In the genomic region with DNA sequence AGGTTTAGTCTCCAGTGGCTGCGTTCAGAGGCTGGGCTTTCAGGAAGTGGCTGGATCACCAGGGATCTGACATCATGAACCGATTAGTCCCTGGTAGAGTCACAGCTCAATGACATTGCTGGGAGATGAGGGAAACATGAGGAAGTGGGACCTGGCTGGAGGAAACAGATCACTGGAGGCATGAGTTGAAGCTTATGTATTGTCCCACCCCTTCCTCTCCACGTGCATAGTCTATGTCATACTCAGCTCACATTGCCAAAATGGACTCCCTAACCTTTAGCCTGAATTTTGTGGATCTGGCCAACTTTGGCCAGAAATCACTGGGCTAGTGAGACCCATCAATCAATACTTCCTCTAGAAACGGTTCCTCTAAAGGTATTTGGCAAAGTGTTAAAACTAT, we compare ENCODE assay signal across 24 mouse cellular contexts. TPM values are rescaled to one million over a fixed set of nuclear protein-coding genes. Genes with fewer than 3 reads are reported as not detected.
DNase-seq lines count a peak whose midpoint lies in the region; ATAC-seq and TF ChIP-seq lines count a peak whose summit lies in the region.
"Had no signal": no experiment of that assay in that cellular context is flagged by ENCODE, and none has a peak within 500 bp of the region (broad histone marks: within the 10 kb centered on the region; RNA-seq: fewer than 3 reads in every experiment).

No protein-coding gene starts in this region.

- no peak for TF ChIP-seq POLR2A in thymus, adult 2 months (IDR thresholded peaks at IDR 0.05; ENCODE audit: control insufficient read depth, extremely low read depth, insufficient read depth, low read length, poor library complexity)

- H3K9me3 ChIP-seq in stomach, postnatal 0 days (ENCODE audit: control insufficient read depth, low read length) = no peaks in the 10 kb centered on the region
- H3K9me3 ChIP-seq in midbrain, embryonic 11.5 days (ENCODE audit: control insufficient read depth, low read length) = no peaks in the 10 kb centered on the region
- H3K9me3 ChIP-seq: forebrain, embryonic 10.5 days; forebrain, embryonic 13.5 days; heart, embryonic 10.5 days; heart, embryonic 13.5 days; hindbrain, embryonic 15.5 days had no signal

- TF ChIP-seq CTCF in stomach, postnatal 0 days (IDR thresholded peaks at IDR 0.05; ENCODE audit: low read depth) = no peak
- no peak for TF ChIP-seq CTCF in thymus, adult 2 months (IDR thresholded peaks at IDR 0.05; ENCODE audit: borderline replicate concordance, control insufficient read depth, extremely low read depth, insufficient read depth, low read length, poor library complexity)

- WGBS in stomach, postnatal 0 days = 61% methylated on average over 4 of the region's 4 CpGs
- 27% methylated on average over 4 of the region's 4 CpGs for WGBS in thymus, adult 2 months
- 82% methylated on average over 4 of the region's 4 CpGs for WGBS in midbrain, embryonic 11.5 days

- no peak overlapping the region for H3K27ac ChIP-seq in stomach, postnatal 0 days (replicated peaks)
- H3K27ac ChIP-seq in thymus, adult 2 months (ENCODE audit: control insufficient read depth, insufficient read depth, low read length) = no peak overlapping the region
- no peak overlapping the region for H3K27ac ChIP-seq in midbrain, embryonic 11.5 days (ENCODE audit: low read depth, low read length)
- H3K27ac ChIP-seq: forebrain, embryonic 10.5 days; forebrain, embryonic 13.5 days; heart, adult 2 months; heart, embryonic 10.5 days; heart, embryonic 13.5 days; hindbrain, embryonic 15.5 days had no signal

- peak; percentile 74 for ATAC-seq in granulocyte monocyte progenitor cell, adult 5-6 weeks (replicated peaks; ENCODE audit: poor library complexity, severe bottlenecking)
- ATAC-seq in stomach, postnatal 0 days (ENCODE audit: low FRiP score, low TSS enrichment) = peak; percentile 67
- no peak for ATAC-seq in midbrain, embryonic 11.5 days (ENCODE audit: low FRiP score)
- ATAC-seq: forebrain, embryonic 13.5 days; forebrain, postnatal 0 days; Patski had no signal

- no peaks in the 10 kb centered on the region for H3K36me3 ChIP-seq in stomach, postnatal 0 days (ENCODE audit: control insufficient read depth, insufficient read depth, low read length)
- no peaks in the 10 kb centered on the region for H3K36me3 ChIP-seq in thymus, adult 2 months (ENCODE audit: control insufficient read depth, insufficient read depth, low read length)
- no peaks in the 10 kb centered on the region for H3K36me3 ChIP-seq in midbrain, embryonic 11.5 days (ENCODE audit: control insufficient read depth, insufficient read depth, low read length)
- H3K36me3 ChIP-seq: forebrain, embryonic 10.5 days; heart, embryonic 10.5 days; heart, embryonic 13.5 days; hindbrain, embryonic 15.5 days had no signal

- H3K27me3 ChIP-seq in stomach, postnatal 0 days (ENCODE audit: control insufficient read depth, insufficient read depth, low read length) = peaks cover 6% of the 10 kb centered on the region; the same call in 1 of the 2 replicates
- H3K27me3 ChIP-seq in thymus, adult 2 months (ENCODE audit: control insufficient read depth, insufficient read depth, low read length) = peaks cover 4% of the 10 kb centered on the region; the same call in 1 of the 2 replicates
- peaks cover 17% of the 10 kb centered on the region for H3K27me3 ChIP-seq in midbrain, embryonic 11.5 days (ENCODE audit: control insufficient read depth, insufficient read depth, low read length)
- H3K27me3 ChIP-seq: Patski had no signal

- H3K9ac ChIP-seq in stomach, postnatal 0 days (ENCODE audit: low read length) = no peak overlapping the region
- no peak overlapping the region for H3K9ac ChIP-seq in midbrain, embryonic 11.5 days (ENCODE audit: low read length)
- H3K9ac ChIP-seq: forebrain, embryonic 13.5 days; forebrain, postnatal 0 days; heart, embryonic 13.5 days; hindbrain, embryonic 15.5 days had no signal

- TF ChIP-seq EP300 in stomach, postnatal 0 days (optimal IDR thresholded peaks at IDR 0.05) = no peak

- no peak overlapping the region for H3K4me2 ChIP-seq in stomach, postnatal 0 days (replicated peaks; ENCODE audit: low read depth)
- no peak overlapping the region for H3K4me2 ChIP-seq in midbrain, embryonic 11.5 days
- H3K4me2 ChIP-seq: forebrain, embryonic 13.5 days; heart, embryonic 13.5 days; hindbrain, embryonic 15.5 days had no signal

- DNase-seq in 416B (ENCODE audit: low read depth) (peak; percentile 31), MEL-GATA-1-ER (ENCODE audit: extremely low read depth, low read depth) (peak; percentile 13)
- DNase-seq in stomach, postnatal 0 days (ENCODE audit: low spot score) = no peak
- no peak for DNase-seq in thymus, adult 2 months
- DNase-seq in midbrain, embryonic 11.5 days (ENCODE audit: low spot score, missing footprints) = no peak
- DNase-seq: adrenal gland, adult 8-10 months; adrenal gland, postnatal 25 days; cerebellum, adult 11-12 months; cerebellum, adult 8-10 months; cerebellum, postnatal 10 days; cerebellum, postnatal 36 days; forebrain, postnatal 0 days; gastrocnemius, postnatal 25 days; heart, adult 2 months; heart, postnatal 14 days; heart, postnatal 4 days had no signal

- H3K4me3 ChIP-seq in stomach, postnatal 0 days (ENCODE audit: low read depth, low read length) = no peak overlapping the region
- no peak overlapping the region for H3K4me3 ChIP-seq in thymus, adult 2 months (ENCODE audit: control insufficient read depth, insufficient read depth, low read length)
- H3K4me3 ChIP-seq in midbrain, embryonic 11.5 days (ENCODE audit: low read depth, low read length) = no peak overlapping the region
- H3K4me3 ChIP-seq: forebrain, embryonic 10.5 days; forebrain, embryonic 13.5 days; heart, adult 2 months; heart, embryonic 10.5 days; heart, embryonic 13.5 days; hindbrain, embryonic 15.5 days had no signal

- no peaks in the 10 kb centered on the region for H3K4me1 ChIP-seq in stomach, postnatal 0 days (replicated peaks; ENCODE audit: control insufficient read depth, insufficient read depth)
- no peaks in the 10 kb centered on the region for H3K4me1 ChIP-seq in thymus, adult 2 months (replicated peaks; ENCODE audit: control insufficient read depth, insufficient read depth, low read length)
- peaks cover 6% of the 10 kb centered on the region for H3K4me1 ChIP-seq in midbrain, embryonic 11.5 days (ENCODE audit: control insufficient read depth, insufficient read depth, low read length)

RNA-seq across cellular contexts. Expression of gene Esyt3, which starts 5.4 kb away (rescaled TPM):
- not detected in 2 replicates for total RNA-seq in granulocyte monocyte progenitor cell, adult 5-6 weeks (2014; fragmentation: Nextera tagmentation)
- total RNA-seq in granulocyte monocyte progenitor cell, adult 5-6 weeks (2017) = not detected in 2 replicates
- polyA plus RNA-seq in stomach, postnatal 0 days (2015; fragmentation: Nextera tagmentation; extraction: Ambion mirVana) = 9.5 and 9.6 TPM in 2 replicates
- polyA plus RNA-seq in thymus, adult 2 months (2012; rRNA removed) = 0.15 and 0.66 TPM in 2 replicates
- polyA plus RNA-seq in midbrain, embryonic 11.5 days (2014; fragmentation: Nextera tagmentation; extraction: Ambion mirVana) = 0.12 and 0.34 TPM in 2 replicates
- total RNA-seq: gastrocnemius, adult 8-10 months had no signal

Comparison
In these comparisons a context has a peak if more than half of its experiments do, and no peak if none do; other contexts are left out.
1. DNase-seq: peak in 416B (single experiment) and MEL-GATA-1-ER (single experiment); none in stomach, postnatal 0 days (single experiment), thymus, adult 2 months (single experiment) and midbrain, embryonic 11.5 days (single experiment).